Mouse (Mus musculus) heart, postnatal 36 days (tissue): ENCODE results near the gene Dglucy. TPM values are rescaled to one million over a fixed set of nuclear protein-coding genes. Genes with fewer than 3 reads are reported as not detected.

Experiments
- DNase-seq, 2 experiments: peaks; one replicate each; pipeline ENCODE4 v3.0.0; 2021 to 2022
- intact Hi-C: fragments of 180-260 bp; cut with DNase I; formaldehyde crosslinking; loops from one replicate; pipeline ENCODE4 v1.15.1; 2025
- total RNA-seq, 2 experiments: library from RNA; stranded (reverse); gene quantifications; 2 replicates each; pipeline ENCODE4 v1.2.3; 2021

The Dglucy gene
- total RNA-seq, 2 experiments from 2014 or later = 52.5 to 55.1 TPM

- DNase-seq = no peak
- intact Hi-C loops = no loop called here
These were observed 93.0 kb downstream of the Dglucy start for GRCm38 (mm10) chr12:100871841-100872240.

GRCm38 (mm10) chr12:100873612-100874011 lies 94.8 kb downstream of the Dglucy start:
- intact Hi-C loops = no loop called here
- no peak for DNase-seq

- DNase-seq = no peak
- intact Hi-C loops = no loop called here
These were observed 96.7 kb downstream of the Dglucy start for GRCm38 (mm10) chr12:100875553-100875952.

- no peak for DNase-seq
- intact Hi-C loops = no loop called here
These were observed 97.1 kb downstream of the Dglucy start for GRCm38 (mm10) chr12:100875960-100876359.

- no peak for DNase-seq
- intact Hi-C loops = no loop called here
These were observed 99.1 kb downstream of the Dglucy start for GRCm38 (mm10) chr12:100877936-100878335.

- no peak for DNase-seq
- intact Hi-C loops = no loop called here
These were observed 99.7 kb downstream of the Dglucy start for GRCm38 (mm10) chr12:100878556-100878955.

- DNase-seq = no peak
- intact Hi-C loops = no loop called here
These were observed 104.3 kb downstream of the Dglucy start for GRCm38 (mm10) chr12:100883168-100883567.

GRCm38 (mm10) chr12:100885585-100885984 lies 106.7 kb downstream of the Dglucy start:
- intact Hi-C loops = no loop called here
- no peak for DNase-seq

GRCm38 (mm10) chr12:100886877-100887276 lies 108.0 kb downstream of the Dglucy start:
- no peak for DNase-seq
- intact Hi-C loops = no loop called here

GRCm38 (mm10) chr12:100887801-100888258 lies 109.0 kb downstream of the Dglucy start:
- peak in 1 of 2 experiments; percentile 30 for DNase-seq
- intact Hi-C loops = no loop called here

GRCm38 (mm10) chr12:100890548-100890947 lies 111.7 kb downstream of the Dglucy start:
- intact Hi-C loops = no loop called here
- DNase-seq = no peak

- no peak for DNase-seq
- intact Hi-C loops = no loop called here
These were observed 116.6 kb downstream of the Dglucy start for GRCm38 (mm10) chr12:100895504-100895903.

- no peak for DNase-seq
- intact Hi-C loops = no loop called here
These were observed 117.8 kb downstream of the Dglucy start for GRCm38 (mm10) chr12:100896661-100897060.

- no peak for DNase-seq
- intact Hi-C loops = no loop called here
These were observed 119.1 kb downstream of the Dglucy start for GRCm38 (mm10) chr12:100897736-100898650.

GRCm38 (mm10) chr12:100899111-100899640 lies 120.3 kb downstream of the Dglucy start:
- intact Hi-C loops = no loop called here
- DNase-seq = no peak

- intact Hi-C loops = no loop called here
- DNase-seq = no peak
These were observed 122.0 kb downstream of the Dglucy start for GRCm38 (mm10) chr12:100900901-100901300.

- intact Hi-C loops = no loop called here
- no peak for DNase-seq
These were observed 122.5 kb downstream of the Dglucy start for GRCm38 (mm10) chr12:100901386-100901785.

GRCm38 (mm10) chr12:100903761-100904160 lies 124.9 kb downstream of the Dglucy start:
- intact Hi-C loops = no loop called here
- DNase-seq = no peak

- intact Hi-C loops = no loop called here
- DNase-seq = no peak
These were observed 128.0 kb downstream of the Dglucy start for GRCm38 (mm10) chr12:100906861-100907260.

GRCm38 (mm10) chr12:100907598-100908297 lies 128.9 kb downstream of the Dglucy start, which contains the start of gene Gpr68:
Gene Gpr68, minus strand, starts transcription at chr12:100908198.
- peak in 1 of 2 experiments; percentile 15 for DNase-seq
- intact Hi-C loops = no loop called here
